Mouse (Mus musculus): Measurements from ENCODE around the gene Dcst2.

DNA sequence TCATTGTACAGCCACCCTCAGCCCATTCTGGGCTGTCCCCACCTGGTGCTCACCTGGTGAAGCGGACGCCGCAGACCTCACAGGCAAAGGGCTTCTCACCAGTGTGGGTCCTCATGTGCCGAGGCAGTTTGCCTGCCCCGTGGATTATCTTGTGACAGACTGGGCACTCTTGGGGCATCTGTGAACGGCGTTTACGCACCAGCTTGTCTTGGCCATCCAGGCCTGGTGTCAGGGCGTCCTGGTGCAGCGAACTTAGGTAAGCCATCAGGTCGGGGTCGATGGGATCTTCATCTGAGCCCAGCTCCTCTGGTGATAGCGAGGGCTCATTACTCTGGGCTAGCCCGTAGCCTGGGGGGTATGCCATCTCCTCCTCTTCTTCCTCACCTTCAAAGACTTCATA, 18.5 kb downstream of the Dcst2 start:
- TF ChIP-seq GATA1 (IDR thresholded peaks at IDR 0.05; ENCODE audit: borderline replicate concordance, low read length) (no peak), FLI1 (IDR thresholded peaks at IDR 0.05; ENCODE audit: low read length) (no peak)

Data from megakaryocyte, embryonic 14.5 days (primary cell).